Mouse (Mus musculus) cerebral cortex, adult 2 months (tissue): ENCODE results near the gene Gapdhs.

Source experiments
- WGBS: fragments of 180-500 bp; shearing (Covaris S2); methylation state at CpG from one replicate; pipeline ENCODE4 v1.1.7; 2018; 5-methylcytosine and 5-hydroxymethylcytosine counted together

The Gapdhs gene

GRCm38 (mm10) chr7:30743617-30744016, at the start of gene Gapdhs:
TSS of gene Gapdhs (minus strand) at chr7:30743681.
- 91% methylated on average over 4 of the region's 4 CpGs for WGBS

GRCm38 (mm10) chr7:30791921-30792320, 48.4 kb upstream of the Gapdhs start:
- 19% methylated on average over 9 of the region's 9 CpGs for WGBS

DNA sequence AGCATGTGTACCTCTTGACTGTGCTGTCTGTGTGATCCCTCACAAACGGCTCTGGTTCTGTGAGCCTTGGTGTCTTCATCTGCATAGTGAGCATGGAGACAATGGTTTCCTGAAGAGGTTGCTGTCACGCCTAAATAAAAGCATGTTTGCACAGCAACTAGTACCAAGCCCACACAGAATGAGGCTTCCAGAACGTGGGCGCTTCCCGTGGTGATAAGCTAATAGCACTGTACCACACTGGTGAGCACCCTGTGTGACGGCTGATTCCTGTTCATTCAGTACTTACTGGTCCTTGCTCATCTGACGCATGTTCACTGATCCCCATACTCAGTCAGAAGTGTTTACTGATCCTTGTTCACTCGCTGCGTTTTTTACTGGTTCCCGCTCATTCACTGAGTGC, 46.7 kb upstream of the Gapdhs start:
- 72% methylated on average over 10 of the region's 10 CpGs for WGBS

GRCm38 (mm10) chr7:30787377-30788022, 44.0 kb upstream of the Gapdhs start, which contains the start of gene Krtdap:
TSS of gene Krtdap (plus strand) at chr7:30787896.
- WGBS: 55% methylated on average over 15 of the region's 15 CpGs

DNA sequence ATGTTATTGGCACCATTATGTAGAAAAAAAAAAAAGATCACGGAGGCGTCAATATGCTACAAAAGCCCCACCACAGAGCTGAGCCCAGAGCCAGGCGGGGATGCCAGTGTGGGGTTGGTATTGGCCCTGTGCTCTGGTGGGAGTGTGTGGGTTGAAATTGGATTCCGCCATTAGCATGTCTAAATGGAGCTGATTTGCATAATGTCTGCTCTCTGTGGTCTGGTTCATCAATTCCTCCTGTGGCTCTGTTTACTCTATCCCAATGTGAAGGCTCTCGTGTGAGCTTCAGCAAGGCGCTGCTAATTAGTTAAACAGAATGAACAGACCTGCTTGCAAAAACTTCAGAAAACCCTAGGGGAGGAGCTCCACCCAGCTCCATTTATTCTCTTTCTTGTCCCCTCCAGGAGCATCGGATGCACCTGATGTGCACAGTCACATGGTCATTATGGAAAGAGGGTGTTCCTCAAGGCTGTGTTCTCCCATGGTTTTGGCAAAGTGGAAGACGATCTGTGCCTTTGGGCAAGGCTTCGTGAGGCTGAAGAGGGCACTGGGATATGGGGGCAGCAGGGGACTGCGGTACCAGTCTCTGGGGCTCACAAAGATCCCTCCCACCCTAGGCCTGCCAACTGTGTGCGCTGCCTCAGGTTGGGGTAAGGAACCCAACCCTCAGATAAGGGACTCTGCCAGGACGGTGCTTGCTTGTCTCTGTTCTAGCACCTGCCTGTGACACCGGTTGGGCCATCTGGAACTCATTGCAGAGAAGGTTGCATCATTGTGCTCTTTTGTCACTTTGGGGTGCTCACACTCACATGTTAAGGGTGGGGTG, 42.5 kb upstream of the Gapdhs start:
- WGBS: 49% methylated on average over 13 of the region's 13 CpGs

- WGBS: 97% methylated on average over 1 of the region's 1 CpGs
These were observed 41.7 kb upstream of the Gapdhs start for GRCm38 (mm10) chr7:30785154-30785553.

DNA sequence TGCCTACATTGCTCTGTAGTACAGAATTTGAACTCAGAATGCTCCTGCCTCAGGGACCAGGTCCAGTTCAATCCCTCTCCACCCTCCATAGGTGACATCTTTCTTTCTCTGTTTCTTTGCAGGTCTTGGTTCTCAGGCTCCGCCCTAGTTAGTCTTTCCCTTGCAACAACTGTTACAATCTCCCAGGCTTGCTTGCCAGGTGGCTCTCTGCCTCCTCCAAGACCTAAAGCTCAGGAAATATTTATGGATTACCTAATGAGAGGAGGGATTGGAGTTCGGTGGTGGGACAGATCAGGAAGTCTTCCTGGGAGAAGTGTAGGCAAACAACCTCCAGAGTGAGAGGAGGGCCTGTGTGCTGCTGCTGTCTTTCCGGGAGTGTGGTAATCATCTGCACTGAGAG, 39.2 kb upstream of the Gapdhs start:
- WGBS: 72% methylated on average over 3 of the region's 3 CpGs

GRCm38 (mm10) chr7:30781792-30782191, 38.3 kb upstream of the Gapdhs start:
- 75% methylated on average over 4 of the region's 4 CpGs for WGBS

DNA sequence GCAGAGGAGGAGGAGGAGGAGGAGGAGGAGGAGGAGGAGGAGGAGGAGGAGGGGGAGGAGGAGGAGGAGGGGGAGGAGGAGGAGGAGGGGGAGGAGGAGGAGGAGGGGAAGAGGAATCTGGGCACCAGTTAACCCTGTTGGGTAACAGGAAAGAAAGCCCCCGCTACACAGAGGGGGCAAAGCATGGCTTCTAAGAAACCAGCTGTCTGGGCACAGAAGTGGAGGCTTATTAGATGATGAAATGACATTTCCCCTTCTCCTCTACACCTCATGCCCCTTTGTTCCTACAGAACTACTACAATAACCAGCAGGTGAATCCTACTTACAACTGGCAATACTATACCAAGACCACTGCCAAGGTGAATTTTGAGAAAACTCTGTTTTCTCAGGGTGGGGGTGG, 34.4 kb upstream of the Gapdhs start:
- WGBS: 69% methylated on average over 1 of the region's 1 CpGs

DNA sequence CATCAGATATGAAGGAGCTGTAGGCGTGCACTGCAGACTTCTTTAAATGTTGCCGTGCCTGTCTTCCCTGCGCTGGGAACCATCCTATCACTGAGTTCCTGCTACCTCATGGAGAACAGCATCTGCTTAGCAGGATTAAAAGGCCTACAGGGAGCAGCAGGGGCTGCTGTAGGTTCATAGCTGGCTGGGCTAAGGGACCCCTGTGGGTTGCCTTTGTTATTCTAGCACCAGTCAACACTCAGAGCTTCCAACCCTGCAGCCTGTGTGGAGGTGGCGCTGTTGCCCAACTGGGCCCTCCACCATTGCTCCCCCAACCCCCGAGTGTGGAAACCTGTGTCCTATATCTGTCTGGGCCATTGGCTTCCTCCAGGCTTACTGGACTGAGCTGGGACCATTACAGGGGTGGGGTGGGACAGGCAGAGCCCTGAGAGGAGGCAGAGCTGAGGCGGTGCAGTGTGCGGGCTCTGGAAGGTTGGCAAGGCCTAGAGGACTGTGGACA, 33.6 kb upstream of the Gapdhs start:
- 65% methylated on average over 7 of the region's 7 CpGs for WGBS

- WGBS: 56% methylated on average over 9 of the region's 9 CpGs
These were observed 32.6 kb upstream of the Gapdhs start for GRCm38 (mm10) chr7:30776104-30776503.

DNA sequence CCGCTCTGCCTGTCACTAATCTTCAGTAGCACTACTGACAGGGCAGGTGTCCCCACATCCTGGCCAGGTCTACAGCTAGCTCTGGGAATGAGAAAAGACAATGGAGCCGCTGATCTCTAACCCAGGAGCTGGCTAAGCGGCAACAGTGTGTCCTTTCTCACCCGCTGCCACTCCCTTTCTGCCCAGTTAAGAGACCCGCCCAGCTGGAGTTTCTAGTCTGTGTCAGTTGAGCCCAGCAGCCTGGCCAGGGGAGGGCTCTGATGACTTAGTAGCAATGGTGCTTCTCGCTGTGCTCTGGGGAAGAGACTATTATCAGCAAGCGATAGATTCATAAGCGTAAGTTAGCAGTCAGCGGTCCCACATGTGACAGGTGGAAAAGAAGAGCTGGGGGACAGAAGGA, 25.8 kb upstream of the Gapdhs start:
- WGBS: 62% methylated on average over 9 of the region's 9 CpGs

DNA sequence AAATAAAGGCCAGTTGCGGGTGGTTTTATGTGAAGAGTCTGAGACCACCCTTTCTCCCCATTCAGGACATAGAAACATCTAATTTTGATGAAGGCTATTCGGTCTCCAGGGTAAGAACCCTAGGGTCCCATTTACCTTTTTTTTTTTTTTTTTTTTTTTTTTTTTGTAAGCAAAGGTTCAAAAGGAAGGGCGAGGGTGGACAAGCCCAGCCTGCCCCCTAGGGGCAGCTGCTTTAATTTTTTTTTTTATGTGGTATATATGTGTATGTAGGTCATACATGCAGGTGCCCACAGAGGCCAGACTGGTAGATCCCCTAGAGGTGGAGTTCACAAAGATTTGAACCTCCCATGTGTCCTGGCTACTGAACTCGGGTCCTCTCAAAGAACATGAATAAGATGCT, 22.9 kb upstream of the Gapdhs start:
- 92% methylated on average over 4 of the region's 4 CpGs for WGBS

DNA sequence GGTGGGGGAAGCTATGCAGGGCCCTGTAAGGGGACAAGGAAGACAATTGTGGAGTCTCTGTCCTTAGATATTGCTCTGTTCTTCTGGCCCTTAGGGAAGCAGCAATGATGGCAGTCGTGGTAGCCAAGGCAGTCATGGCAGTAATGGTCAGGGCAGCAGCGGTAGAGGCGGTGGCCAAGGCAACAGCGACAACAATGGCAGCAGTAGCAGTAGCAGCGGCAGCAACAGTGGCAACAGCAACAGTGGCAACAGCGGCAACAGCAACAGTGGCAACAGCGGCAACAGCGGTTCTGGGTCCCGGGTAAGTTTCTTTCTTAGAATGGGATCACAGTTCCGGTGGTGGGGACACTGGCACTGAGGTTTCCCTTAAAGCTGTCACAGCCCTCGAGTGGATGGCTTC, 21.7 kb upstream of the Gapdhs start:
- WGBS: 44% methylated on average over 11 of the region's 11 CpGs

GRCm38 (mm10) chr7:30763456-30763855, 20.0 kb upstream of the Gapdhs start, which contains the start of gene Dmkn:
TSS of gene Dmkn (plus strand) at chr7:30763756.
- WGBS: 65% methylated on average over 5 of the region's 5 CpGs

DNA sequence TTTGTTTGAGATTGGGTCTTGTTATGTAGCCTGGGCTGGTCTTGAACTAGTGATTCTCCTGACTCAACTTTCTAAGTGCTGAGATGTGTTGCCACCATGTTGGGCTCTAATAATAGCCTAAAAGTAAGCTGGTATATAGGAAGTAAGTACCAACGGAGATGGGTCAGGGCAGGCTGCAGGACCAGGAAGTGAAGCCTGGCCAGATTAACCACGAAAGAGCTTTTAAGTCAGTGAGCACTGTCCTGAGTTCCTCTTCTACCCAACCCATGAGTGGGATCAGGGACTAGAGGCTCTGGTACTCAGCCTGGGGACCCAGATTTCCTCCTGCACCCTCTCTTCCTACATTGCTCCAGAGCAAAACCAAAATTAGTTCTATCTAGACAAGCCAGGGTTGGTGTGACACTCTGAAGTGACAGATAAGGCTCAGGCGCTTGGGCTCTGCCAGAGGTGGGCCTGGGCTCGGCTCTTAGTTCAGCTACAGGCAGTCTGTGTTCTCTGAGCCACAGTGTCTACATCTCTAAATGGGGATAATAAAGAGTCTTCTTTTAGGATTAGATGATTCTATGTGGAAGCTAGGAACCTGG, 18.4 kb upstream of the Gapdhs start:
- WGBS: 84% methylated on average over 4 of the region's 4 CpGs

DNA sequence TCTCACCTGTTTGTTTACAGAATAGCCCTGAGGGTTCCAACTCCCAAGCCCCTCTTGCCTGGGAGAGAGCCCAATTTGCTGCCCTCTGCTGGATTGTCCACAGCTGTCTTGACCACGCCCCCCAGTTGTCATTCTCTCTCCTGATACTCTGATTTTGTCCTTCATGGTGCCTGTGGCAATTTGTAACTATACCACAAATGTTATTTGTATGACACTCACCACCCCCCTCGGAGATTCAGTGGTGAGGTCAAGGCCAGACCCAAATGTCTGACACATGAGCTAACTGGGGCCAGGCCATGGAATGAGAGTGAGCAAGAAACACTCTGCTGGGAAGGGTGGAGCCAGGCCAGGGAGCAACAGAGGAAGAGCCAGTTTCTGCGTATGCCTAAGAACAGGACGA, 15.4 kb upstream of the Gapdhs start:
- 55% methylated on average over 4 of the region's 4 CpGs for WGBS

DNA sequence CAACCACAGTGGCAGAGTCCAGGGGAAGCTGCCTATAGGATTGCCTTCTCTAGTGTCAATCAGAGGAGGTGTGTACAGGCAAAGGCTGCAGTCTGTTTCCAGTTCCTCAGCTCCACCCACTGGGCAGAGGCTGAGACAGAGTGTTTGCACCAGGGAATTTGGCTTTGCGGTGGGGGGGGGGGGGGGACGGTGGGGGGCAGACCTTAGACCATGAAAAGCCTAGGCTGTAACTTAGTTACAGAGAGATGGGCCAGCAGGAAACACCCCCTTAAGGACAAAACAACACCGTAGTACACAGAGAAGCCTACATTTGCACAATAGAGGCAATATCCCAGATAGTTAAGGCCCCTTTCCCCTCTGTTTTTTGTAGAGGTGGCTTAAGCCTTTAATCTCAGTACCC, 13.5 kb upstream of the Gapdhs start:
- 76% methylated on average over 3 of the region's 3 CpGs for WGBS

- 70% methylated on average over 5 of the region's 5 CpGs for WGBS
These were observed 7.7 kb upstream of the Gapdhs start, which contains the start of gene Sbsn for GRCm38 (mm10) chr7:30751086-30751669. TSS of gene Sbsn (plus strand) at chr7:30751471.

DNA sequence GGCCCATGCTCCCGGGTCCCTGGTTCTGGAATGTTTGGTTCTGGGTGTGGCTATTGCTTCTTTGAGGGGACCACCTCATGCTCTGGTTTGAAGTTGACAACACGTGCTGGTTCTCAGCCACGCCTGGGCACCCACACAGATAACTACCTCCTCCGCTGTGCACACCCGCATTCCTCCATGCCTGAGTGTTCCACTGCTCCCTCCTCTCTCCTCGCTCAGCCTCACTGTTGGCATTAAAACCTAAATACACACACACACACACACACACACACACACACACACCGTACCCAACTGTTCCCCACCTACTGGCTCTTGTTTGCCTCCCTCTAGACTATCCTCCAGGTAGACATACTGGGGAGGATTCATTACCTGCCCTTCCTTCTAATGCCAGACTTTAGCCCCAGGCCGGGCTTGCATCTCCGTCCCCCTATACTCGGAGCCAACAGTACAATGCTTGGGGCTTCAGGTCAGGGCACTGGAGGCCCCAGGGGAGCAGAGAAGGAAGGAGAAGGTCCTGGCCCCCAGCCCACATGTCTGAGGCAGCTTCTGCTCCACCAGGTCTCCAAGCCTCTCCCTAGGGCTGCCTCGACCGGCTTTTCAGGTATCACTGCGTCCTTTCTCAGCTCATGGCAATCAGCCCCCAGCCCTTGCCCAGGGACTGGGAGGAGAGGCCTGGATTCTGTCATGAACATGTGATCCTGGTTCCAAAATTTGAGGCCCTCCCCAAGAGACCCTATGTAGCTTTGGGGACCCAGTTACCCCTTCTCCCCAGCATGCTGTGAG, 6.5 kb upstream of the Gapdhs start:
- WGBS: 79% methylated on average over 13 of the region's 13 CpGs

- WGBS: 87% methylated on average over 7 of the region's 7 CpGs
These were observed 4.2 kb upstream of the Gapdhs start for GRCm38 (mm10) chr7:30747525-30748204.
